Mouse (Mus musculus): ENCODE results near the gene Tmcc1. TPM values are rescaled to one million over a fixed set of nuclear protein-coding genes. Genes with fewer than 3 reads are reported as not detected.
A peak's percentile ranks its signal among the peaks of the same experiment; 100 is the strongest.
"Not testable (repeated sequence)": the region's sequence is repeated elsewhere in the genome, so short reads cannot be mapped to it uniquely, and the experiment has no call there.

Tmcc1 gene
- polyA plus RNA-seq, 1 experiment from 2014 or later, result 35.0 TPM

DNA sequence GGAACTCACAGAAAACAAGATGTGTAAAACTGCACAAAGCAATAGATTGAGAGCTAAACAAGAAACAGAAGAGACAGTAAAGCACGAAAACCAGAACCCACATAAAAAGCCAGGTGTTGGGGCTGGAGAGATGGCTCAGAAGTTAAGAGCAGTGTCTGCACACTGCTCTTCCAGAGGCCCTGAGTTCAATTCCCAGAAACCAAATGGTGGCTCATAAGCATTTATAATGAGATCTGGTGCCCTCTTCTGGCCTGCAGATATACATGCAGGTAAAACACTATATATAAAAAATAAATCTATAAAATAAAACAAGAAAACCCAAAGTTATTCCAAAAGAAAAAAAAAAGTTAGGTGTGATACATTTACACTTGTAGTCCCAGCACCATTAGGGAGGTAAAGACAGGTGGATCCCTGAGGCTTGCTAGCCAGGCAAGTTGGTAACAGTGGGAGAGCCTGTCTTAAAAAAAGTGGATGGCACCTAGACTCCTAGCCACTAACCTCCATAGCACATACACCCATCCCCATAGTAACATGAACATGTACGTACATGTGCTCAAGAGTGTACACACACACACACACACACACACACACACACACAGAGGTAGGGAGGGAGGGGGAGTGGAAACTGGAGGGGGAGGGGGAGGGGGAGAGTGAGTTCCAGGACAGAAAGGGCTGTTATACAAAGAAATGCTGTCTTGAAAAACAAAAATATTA is 54.0 kb downstream of the Tmcc1 start:
- Histone ChIP-seq H3K9ac (no peak overlapping the region), H3K27ac (no peak overlapping the region), H3K4me2 (no peak overlapping the region), H3K4me3 (no peak overlapping the region), H3K27me3 (no peaks in the 10 kb centered on the region), H3K4me1 (replicated peaks) (peaks cover 11% of the 10 kb centered on the region; the same call in 1 of the 2 replicates), H3K9me3 (no peaks in the 10 kb centered on the region), H3K36me3 (no peaks in the 10 kb centered on the region)
- 59% methylated on average over 2 of the region's 2 CpGs for WGBS
- no peak for ATAC-seq (ENCODE audit: low FRiP score)

- Histone ChIP-seq H3K9ac (no peak overlapping the region), H3K36me3 (0 out of 2 replicates have a peak, but pooled peaks cover 2% of the 10 kb centered on the region), H3K4me3 (no peak overlapping the region), H3K4me2 (no peak overlapping the region), H3K27me3 (no peaks in the 10 kb centered on the region), H3K9me3 (no peaks in the 10 kb centered on the region), H3K4me1 (replicated peaks) (peaks cover 1% of the 10 kb centered on the region; the same call in 1 of the 2 replicates), H3K27ac (no peak overlapping the region)
- ATAC-seq (ENCODE audit: low FRiP score), result no peak
- 63% methylated on average over 7 of the region's 7 CpGs for WGBS
Measured at GRCm38 (mm10) chr6:116135971-116136632, 57.2 kb downstream of the Tmcc1 start.

GRCm38 (mm10) chr6:116133756-116134155 is 59.5 kb downstream of the Tmcc1 start:
- H3K4me3 ChIP-seq, result no peak overlapping the region
- no peaks in the 10 kb centered on the region for H3K9me3 ChIP-seq
- H3K36me3 ChIP-seq, result 0 out of 2 replicates have a peak, but pooled peaks cover 2% of the 10 kb centered on the region
- H3K27ac ChIP-seq, result no peak overlapping the region
- ATAC-seq (ENCODE audit: low FRiP score), result no peak
- H3K4me2 ChIP-seq, result no peak overlapping the region
- no peaks in the 10 kb centered on the region for H3K27me3 ChIP-seq
- 79% methylated on average over 8 of the region's 8 CpGs for WGBS
- H3K9ac ChIP-seq, result no peak overlapping the region
- no peaks in the 10 kb centered on the region for H3K4me1 ChIP-seq (replicated peaks)

DNA sequence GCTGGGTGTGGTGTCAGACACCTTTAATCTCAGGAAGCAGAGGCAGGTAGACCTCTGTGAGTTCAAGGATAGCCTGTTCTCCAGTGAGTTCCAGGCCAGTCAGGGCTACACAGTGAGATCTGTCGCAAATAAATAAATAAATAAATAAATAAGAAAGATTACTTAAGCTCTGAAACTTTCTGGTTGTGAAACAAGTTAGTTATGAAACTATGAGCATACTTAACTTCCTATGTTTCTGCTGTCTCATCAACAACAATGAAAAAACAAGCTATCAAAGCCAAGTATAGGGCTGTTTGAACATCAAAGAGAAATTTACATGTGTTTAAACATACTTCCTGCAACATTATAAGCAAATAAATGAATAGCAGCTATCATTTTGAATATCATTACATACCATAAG is 61.5 kb downstream of the Tmcc1 start:
- Histone ChIP-seq H3K36me3 (0 out of 2 replicates have a peak, but pooled peaks cover 2% of the 10 kb centered on the region), H3K9me3 (no peaks in the 10 kb centered on the region), H3K9ac (no peak overlapping the region), H3K27ac (no peak overlapping the region), H3K4me2 (no peak overlapping the region), H3K27me3 (no peaks in the 10 kb centered on the region), H3K4me1 (replicated peaks) (no peaks in the 10 kb centered on the region), H3K4me3 (no peak overlapping the region)
- no peak for ATAC-seq (ENCODE audit: low FRiP score)
- WGBS, result 85% methylated on average over 1 of the region's 1 CpGs

DNA sequence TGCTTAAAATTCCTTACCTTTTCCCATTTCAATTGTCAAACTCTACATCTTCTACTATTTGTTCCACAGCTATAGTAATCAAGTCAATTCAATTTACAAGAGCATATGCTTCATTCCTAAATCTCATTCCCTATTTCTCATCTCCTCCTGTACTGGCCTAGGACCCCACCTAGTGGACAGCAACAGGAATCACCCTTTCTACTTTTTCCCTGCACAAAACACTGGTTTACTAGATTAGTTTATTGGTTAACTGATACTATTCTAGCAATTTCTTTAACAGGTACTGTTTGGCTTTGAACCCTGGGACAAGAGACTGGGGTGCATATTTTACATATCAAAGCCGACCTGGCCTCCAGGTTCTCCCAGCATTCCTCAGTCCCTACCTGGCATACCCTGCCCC is 64.6 kb downstream of the Tmcc1 start:
- no peak overlapping the region for H3K9ac ChIP-seq
- H3K4me2 ChIP-seq, result no peak overlapping the region
- no peak overlapping the region for H3K27ac ChIP-seq
- 4% methylated on average over 1 of the region's 1 CpGs for WGBS
- no peaks in the 10 kb centered on the region for H3K9me3 ChIP-seq
- no peak for ATAC-seq (ENCODE audit: low FRiP score)
- H3K4me3 ChIP-seq, result no peak overlapping the region
- no peaks in the 10 kb centered on the region for H3K27me3 ChIP-seq
- H3K36me3 ChIP-seq, result peaks cover 4% of the 10 kb centered on the region; the same call in 1 of the 2 replicates
- H3K4me1 ChIP-seq (replicated peaks), result no peaks in the 10 kb centered on the region; the same call in 1 of the 2 replicates

- H3K4me2 ChIP-seq, result no peak overlapping the region
- H3K27ac ChIP-seq, result no peak overlapping the region
- no peak overlapping the region for H3K4me3 ChIP-seq
- ATAC-seq (ENCODE audit: low FRiP score), result no peak
- no peaks in the 10 kb centered on the region for H3K9me3 ChIP-seq
- peaks cover 6% of the 10 kb centered on the region for H3K36me3 ChIP-seq
- no peaks in the 10 kb centered on the region; the same call in 1 of the 2 replicates for H3K4me1 ChIP-seq (replicated peaks)
- H3K27me3 ChIP-seq, result no peaks in the 10 kb centered on the region
- no peak overlapping the region for H3K9ac ChIP-seq
Measured at GRCm38 (mm10) chr6:116127918-116128443, 65.3 kb downstream of the Tmcc1 start.

DNA sequence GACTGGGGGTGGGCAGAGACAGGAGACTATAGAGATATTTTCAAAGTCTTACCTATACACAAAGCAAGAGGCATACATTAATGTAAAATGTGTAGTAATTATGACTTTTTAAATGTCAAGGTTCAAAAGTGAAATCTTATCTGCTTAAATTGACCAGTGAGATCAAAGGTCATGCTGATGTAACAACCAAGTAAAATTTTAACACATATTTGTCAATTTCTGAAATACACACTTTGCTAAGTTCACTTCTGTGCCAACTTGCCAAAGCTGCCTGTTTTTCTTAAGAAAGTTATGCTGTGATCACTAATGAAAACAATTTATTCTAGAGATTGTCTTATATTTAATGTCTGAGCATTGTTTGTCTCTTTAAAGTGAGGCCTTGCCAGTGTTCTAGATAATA is 66.7 kb downstream of the Tmcc1 start:
- Histone ChIP-seq H3K27ac (no peak overlapping the region), H3K27me3 (no peaks in the 10 kb centered on the region), H3K36me3 (peaks cover 18% of the 10 kb centered on the region), H3K4me2 (no peak overlapping the region), H3K4me3 (no peak overlapping the region), H3K9ac (no peak overlapping the region), H3K4me1 (replicated peaks) (no peaks in the 10 kb centered on the region; the same call in 1 of the 2 replicates), H3K9me3 (no peaks in the 10 kb centered on the region)
- ATAC-seq (ENCODE audit: low FRiP score), result no peak

GRCm38 (mm10) chr6:116122881-116123280 is 70.4 kb downstream of the Tmcc1 start:
- Histone ChIP-seq H3K36me3 (peaks cover 18% of the 10 kb centered on the region), H3K27ac (no peak overlapping the region), H3K9ac (no peak overlapping the region), H3K4me1 (replicated peaks) (no peaks in the 10 kb centered on the region; the same call in 1 of the 2 replicates), H3K4me2 (no peak overlapping the region), H3K4me3 (no peak overlapping the region), H3K9me3 (no peaks in the 10 kb centered on the region), H3K27me3 (no peaks in the 10 kb centered on the region)
- WGBS, result 94% methylated on average over 1 of the region's 1 CpGs
- no peak for ATAC-seq (ENCODE audit: low FRiP score)

GRCm38 (mm10) chr6:116119669-116120068 is 73.6 kb downstream of the Tmcc1 start:
- H3K4me3 ChIP-seq, result no peak overlapping the region
- ATAC-seq (ENCODE audit: low FRiP score), result no peak
- no peaks in the 10 kb centered on the region for H3K27me3 ChIP-seq
- WGBS, result 54% methylated on average over 4 of the region's 4 CpGs
- H3K4me2 ChIP-seq, result no peak overlapping the region
- no peaks in the 10 kb centered on the region for H3K4me1 ChIP-seq (replicated peaks)
- H3K36me3 ChIP-seq, result peaks cover 18% of the 10 kb centered on the region
- H3K27ac ChIP-seq, result no peak overlapping the region
- H3K9ac ChIP-seq, result no peak overlapping the region
- no peaks in the 10 kb centered on the region for H3K9me3 ChIP-seq

- not testable (repeated sequence) for H3K36me3 ChIP-seq; H3K4me3 ChIP-seq; ATAC-seq (ENCODE audit: low FRiP score); H3K9me3 ChIP-seq; H3K27me3 ChIP-seq; H3K27ac ChIP-seq; H3K9ac ChIP-seq; H3K4me2 ChIP-seq; H3K4me1 ChIP-seq (replicated peaks)
- WGBS, result 90% methylated on average over 6 of the region's 6 CpGs
Measured at GRCm38 (mm10) chr6:116116634-116117033, 76.7 kb downstream of the Tmcc1 start.

DNA sequence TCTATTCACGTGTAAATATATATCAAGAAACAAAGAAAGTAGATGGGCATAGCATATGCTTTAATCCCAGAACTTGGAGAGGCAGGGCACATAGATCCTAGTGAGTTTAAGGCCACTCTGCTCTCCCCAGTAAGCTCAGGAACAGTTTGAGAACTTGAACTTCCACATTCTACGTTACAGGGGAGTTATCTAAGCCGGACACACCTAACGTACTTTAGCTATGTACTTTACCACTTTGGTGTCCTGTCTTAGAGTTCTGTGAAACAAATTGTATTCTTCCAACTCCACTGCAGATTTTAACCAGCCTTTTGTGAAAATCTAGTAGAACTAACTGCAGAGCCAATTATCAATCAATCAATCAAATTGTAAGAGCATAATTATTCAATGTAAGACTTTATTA is 82.7 kb downstream of the Tmcc1 start:
- 84% methylated on average over 4 of the region's 4 CpGs for WGBS
- H3K36me3 ChIP-seq, result no peaks in the 10 kb centered on the region
- H3K27ac ChIP-seq, result no peak overlapping the region
- H3K9me3 ChIP-seq, result no peaks in the 10 kb centered on the region
- H3K9ac ChIP-seq, result no peak overlapping the region
- H3K4me3 ChIP-seq, result no peak overlapping the region
- no peaks in the 10 kb centered on the region for H3K27me3 ChIP-seq
- peaks cover 18% of the 10 kb centered on the region for H3K4me1 ChIP-seq (replicated peaks)
- H3K4me2 ChIP-seq, result no peak overlapping the region
- no peak for ATAC-seq (ENCODE audit: low FRiP score)

DNA sequence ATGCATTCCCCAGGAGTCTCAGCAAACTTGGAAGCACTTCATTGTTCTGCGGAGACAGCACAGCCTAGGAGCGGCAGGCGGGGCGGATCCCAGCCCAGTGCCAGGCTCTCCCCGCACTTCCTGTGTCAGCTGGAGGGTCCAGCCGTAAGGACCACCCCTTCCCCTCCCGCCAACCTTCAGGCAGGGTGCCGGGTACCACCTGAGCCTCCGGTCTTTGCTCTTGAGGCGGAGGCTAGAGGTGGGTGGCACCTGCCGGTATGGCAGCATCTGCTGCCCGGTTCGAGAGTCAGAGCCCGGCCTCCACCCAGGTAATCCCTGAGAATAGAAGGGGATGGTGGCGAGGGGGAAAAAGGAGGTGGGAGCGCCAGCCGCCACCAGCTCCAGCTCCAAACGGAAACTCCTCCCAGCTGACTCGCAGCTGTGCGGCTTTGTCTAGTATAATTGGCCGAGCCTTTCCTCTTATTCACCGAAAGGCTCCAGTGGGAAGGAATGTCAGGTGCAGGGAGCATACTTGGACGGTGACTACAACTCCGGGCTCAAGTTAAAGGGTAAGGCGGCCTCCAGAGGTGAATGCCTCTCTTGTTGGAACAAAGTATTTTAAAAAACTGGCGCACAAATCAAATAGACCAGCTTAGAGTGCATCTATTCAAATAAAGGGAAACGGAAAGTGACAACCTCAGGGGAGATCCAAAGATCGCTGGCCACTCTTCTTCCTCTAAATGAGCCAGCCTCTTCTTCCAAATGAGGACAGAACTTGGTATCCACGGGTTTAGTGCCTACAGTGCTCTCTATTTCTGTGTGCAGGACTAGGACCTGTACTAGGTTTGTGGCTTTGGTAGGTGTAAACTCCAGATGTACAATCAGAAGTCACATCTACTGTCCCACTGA is 85.6 kb downstream of the Tmcc1 start:
- no peaks in the 10 kb centered on the region for H3K9me3 ChIP-seq
- H3K4me2 ChIP-seq, result peak overlapping the region; percentile 70
- peak overlapping the region; percentile 69 for H3K4me3 ChIP-seq
- no peaks in the 10 kb centered on the region for H3K27me3 ChIP-seq
- H3K36me3 ChIP-seq, result no peaks in the 10 kb centered on the region
- H3K9ac ChIP-seq, result peak overlapping the region; percentile 86
- H3K27ac ChIP-seq, result peak overlapping the region; percentile 97
- ATAC-seq (ENCODE audit: low FRiP score), result peak; percentile 98
- under 1% methylated on average over 29 of the region's 29 CpGs for WGBS
- peaks cover 38% of the 10 kb centered on the region for H3K4me1 ChIP-seq (replicated peaks)
